8 mouse cellular contexts compared by ENCODE assay signal in the genomic region with DNA sequence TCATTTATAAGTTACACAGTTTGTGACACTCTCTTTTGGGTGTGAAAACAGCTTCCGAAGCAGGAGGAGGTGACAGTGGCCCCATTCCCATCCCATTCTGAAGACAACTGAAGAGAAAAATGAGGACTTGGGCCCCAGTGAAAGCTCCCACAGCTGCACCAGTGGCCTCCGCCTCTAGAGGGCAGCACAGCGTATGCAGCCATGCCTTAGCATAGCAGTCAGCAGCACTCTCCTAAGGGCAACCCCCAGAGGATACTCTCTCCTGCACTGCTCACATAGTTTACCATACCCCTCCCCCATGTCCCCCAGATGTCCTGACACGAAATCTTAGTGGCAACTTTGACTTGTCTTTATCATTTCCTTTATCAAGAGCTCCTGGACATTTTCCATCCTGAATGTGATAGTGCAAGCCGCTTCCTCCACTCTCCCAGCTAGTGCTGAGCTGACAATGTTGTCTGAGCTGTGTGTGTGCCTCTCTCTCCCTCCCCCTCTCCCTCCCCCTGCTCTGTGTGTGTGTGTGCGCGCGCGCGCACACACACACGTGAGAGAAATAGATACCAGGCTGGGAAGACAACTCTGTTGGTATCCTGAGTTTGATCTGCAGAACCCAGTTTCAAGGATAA. TPM values are rescaled to one million over a fixed set of nuclear protein-coding genes. Genes with fewer than 3 reads are reported as not detected.
DNase-seq lines count a peak whose midpoint lies in the region; ATAC-seq and TF ChIP-seq lines count a peak whose summit lies in the region.

No protein-coding gene starts in this region.

- no peak for TF ChIP-seq POLR2A in bone marrow macrophage, adult 2 months (IDR thresholded peaks at IDR 0.05; ENCODE audit: borderline replicate concordance, low read depth, low read length)
- no peak for TF ChIP-seq POLR2A in liver, adult 2 months (IDR thresholded peaks at IDR 0.05; ENCODE audit: extremely low read depth, insufficient read depth, low read length)

- no peaks in the 10 kb centered on the region for H3K36me3 ChIP-seq in heart, embryonic 12.5 days
- no peaks in the 10 kb centered on the region for H3K36me3 ChIP-seq in kidney, embryonic 16.5 days (ENCODE audit: insufficient read depth, low read length)
- H3K36me3 ChIP-seq in liver, adult 2 months (ENCODE audit: control insufficient read depth, insufficient read depth, low read length): no peaks in the 10 kb centered on the region
- peaks cover 4% of the 10 kb centered on the region; the same call in 1 of the 2 replicates for H3K36me3 ChIP-seq in splenic B cell, adult 2 months (ENCODE audit: control insufficient read depth, insufficient read depth, low read length, poor library complexity, severe bottlenecking)

- H3K4me2 ChIP-seq in heart, embryonic 12.5 days: peak overlapping the region; percentile 34
- 0 out of 2 replicates have a peak overlapping the region, but pooled peaks have one; percentile 23 for H3K4me2 ChIP-seq in kidney, embryonic 16.5 days (replicated peaks; ENCODE audit: low read depth, low read length)

- H3K4me1 ChIP-seq in bone marrow macrophage, adult 2 months (ENCODE audit: control insufficient read depth, insufficient read depth, low read length): 0 out of 2 replicates have a peak, but pooled peaks cover 3% of the 10 kb centered on the region
- no peaks in the 10 kb centered on the region for H3K4me1 ChIP-seq in heart, embryonic 12.5 days (replicated peaks)
- H3K4me1 ChIP-seq in kidney, embryonic 16.5 days (ENCODE audit: insufficient read depth, low read length): no peaks in the 10 kb centered on the region; the same call in 1 of the 2 replicates
- H3K4me1 ChIP-seq in liver, adult 2 months (ENCODE audit: control insufficient read depth, insufficient read depth, low read length): no peaks in the 10 kb centered on the region

- H3K9me3 ChIP-seq in heart, embryonic 12.5 days (replicated peaks): 0 out of 2 replicates have a peak, but pooled peaks cover under 1% of the 10 kb centered on the region
- no peaks in the 10 kb centered on the region for H3K9me3 ChIP-seq in kidney, embryonic 16.5 days (ENCODE audit: low read length)

- H3K4me3 ChIP-seq in bone marrow macrophage, adult 2 months (ENCODE audit: insufficient read depth, low read length): no peak overlapping the region
- H3K4me3 ChIP-seq in heart, embryonic 12.5 days: no peak overlapping the region
- no peak overlapping the region for H3K4me3 ChIP-seq in kidney, embryonic 16.5 days (ENCODE audit: low read length)
- H3K4me3 ChIP-seq in liver, adult 2 months (ENCODE audit: insufficient read depth, low read depth, low read length): no peak overlapping the region

- no peak overlapping the region for H3K27ac ChIP-seq in bone marrow macrophage, adult 2 months (ENCODE audit: insufficient read depth, low read depth, low read length)
- no peak overlapping the region for H3K27ac ChIP-seq in heart, embryonic 12.5 days (ENCODE audit: poor library complexity, severe bottlenecking)
- H3K27ac ChIP-seq in kidney, embryonic 16.5 days (ENCODE audit: low read length): no peak overlapping the region
- H3K27ac ChIP-seq in liver, adult 2 months (replicated peaks; ENCODE audit: insufficient read depth, low read depth, low read length): no peak overlapping the region

- no peak overlapping the region for H3K9ac ChIP-seq in heart, embryonic 12.5 days
- 0 out of 2 replicates have a peak overlapping the region, but pooled peaks have one; percentile 6 for H3K9ac ChIP-seq in kidney, embryonic 16.5 days (replicated peaks; ENCODE audit: low read length)
- H3K9ac ChIP-seq in liver, adult 2 months (ENCODE audit: low read depth, low read length): no peak overlapping the region

- H3K79me2 ChIP-seq in liver, adult 2 months (ENCODE audit: control insufficient read depth, insufficient read depth, low read length): no peaks in the 10 kb centered on the region

- H3K27me3 ChIP-seq in heart, embryonic 12.5 days (replicated peaks): no peaks in the 10 kb centered on the region
- H3K27me3 ChIP-seq in kidney, embryonic 16.5 days (ENCODE audit: insufficient read depth, low read length): no peaks in the 10 kb centered on the region
- H3K27me3 ChIP-seq in liver, adult 2 months (ENCODE audit: control insufficient read depth, insufficient read depth, low read length): no peaks in the 10 kb centered on the region
- H3K27me3 ChIP-seq in splenic B cell, adult 2 months (ENCODE audit: control insufficient read depth, insufficient read depth, low read length, poor library complexity, severe bottlenecking): no peaks in the 10 kb centered on the region

- 9% methylated on average over 11 of the region's 11 CpGs for WGBS in heart, embryonic 12.5 days
- WGBS in kidney, embryonic 16.5 days: 16% methylated on average over 11 of the region's 11 CpGs
- 22% methylated on average over 11 of the region's 11 CpGs for WGBS in liver, adult 2 months

- peak; percentile 69; the same call in 1 of the 2 replicates for ATAC-seq in erythroblast, adult 5-6 weeks (replicated peaks; ENCODE audit: low FRiP score, poor library complexity, severe bottlenecking)
- peak; percentile 89 for ATAC-seq in heart, embryonic 12.5 days (ENCODE audit: insufficient number of reproducible peaks, low FRiP score)
- peak; percentile 97 for ATAC-seq in kidney, embryonic 16.5 days (ENCODE audit: low FRiP score, low TSS enrichment)

- peak; percentile 96 for TF ChIP-seq CTCF in bone marrow macrophage, adult 2 months (IDR thresholded peaks at IDR 0.05; ENCODE audit: low read depth, low read length)
- peak; percentile 99 for TF ChIP-seq CTCF in liver, adult 2 months (IDR thresholded peaks at IDR 0.05; ENCODE audit: low read depth, low read length)

- DNase-seq in B cell, adult 2 months: peak; percentile 86
- DNase-seq in liver, adult 2 months (ENCODE audit: extremely low read depth, low read depth, low spot score): peak; percentile 45
- DNase-seq in naive thymus-derived CD4-positive, alpha-beta T cell, adult 2 months (ENCODE audit: low read depth): peak; percentile 88
- DNase-seq in splenic B cell, adult 2 months (ENCODE audit: low read depth, low spot score): peak; percentile 85

RNA-seq across cellular contexts. Expression of a gene that starts 4.4 kb away (rescaled TPM):
- not detected in 2 replicates for polyA plus RNA-seq in bone marrow macrophage, adult 2 months (2012; ENCODE audit: insufficient read depth, insufficient read length, missing spikeins)
- total RNA-seq in erythroblast, adult 5-6 weeks (2015; ENCODE audit: low replicate concordance): 0.63 TPM in 1 of 2 replicates, not detected in the other
- not detected in 2 replicates for total RNA-seq in erythroblast, adult 5-6 weeks (2017; ENCODE audit: low replicate concordance)
- 0.22 TPM in 1 of 2 replicates, not detected in the other for polyA plus RNA-seq in heart, embryonic 12.5 days (2016; fragmentation: Nextera tagmentation; extraction: Ambion mirVana)
- not detected in 2 replicates for polyA plus RNA-seq in kidney, embryonic 16.5 days (2015; fragmentation: Nextera tagmentation; extraction: Ambion mirVana)
- not detected in 2 replicates for total RNA-seq in liver, adult 2 months (2014; rRNA removed)
- polyA plus RNA-seq in liver, adult 2 months (2012; rRNA removed): not detected in 2 replicates

RNA-seq across cellular contexts. Expression of a gene that starts 13.8 kb away (rescaled TPM):
- not detected in 2 replicates for polyA plus RNA-seq in bone marrow macrophage, adult 2 months (2012; ENCODE audit: insufficient read depth, insufficient read length, missing spikeins)
- total RNA-seq in erythroblast, adult 5-6 weeks (2015; ENCODE audit: low replicate concordance): 157 and 163 TPM in 2 replicates
- total RNA-seq in erythroblast, adult 5-6 weeks (2017; ENCODE audit: low replicate concordance): 21.2 and 38.3 TPM in 2 replicates
- 0.27 TPM in 1 of 2 replicates, not detected in the other for polyA plus RNA-seq in heart, embryonic 12.5 days (2016; fragmentation: Nextera tagmentation; extraction: Ambion mirVana)
- polyA plus RNA-seq in kidney, embryonic 16.5 days (2015; fragmentation: Nextera tagmentation; extraction: Ambion mirVana): 0.92 TPM in 1 of 2 replicates, not detected in the other
- 0.81 and 1.1 TPM in 2 replicates for total RNA-seq in liver, adult 2 months (2014; rRNA removed)
- polyA plus RNA-seq in liver, adult 2 months (2012; rRNA removed): 1.7 and 2.5 TPM in 2 replicates

RNA-seq across cellular contexts. Expression of a gene that starts 15.1 kb away (rescaled TPM):
- not detected in 2 replicates for polyA plus RNA-seq in bone marrow macrophage, adult 2 months (2012; ENCODE audit: insufficient read depth, insufficient read length, missing spikeins)
- 7.7 and 37.9 TPM in 2 replicates for total RNA-seq in erythroblast, adult 5-6 weeks (2015; ENCODE audit: low replicate concordance)
- total RNA-seq in erythroblast, adult 5-6 weeks (2017; ENCODE audit: low replicate concordance): 5.2 and 10.9 TPM in 2 replicates
- not detected in 2 replicates for polyA plus RNA-seq in heart, embryonic 12.5 days (2016; fragmentation: Nextera tagmentation; extraction: Ambion mirVana)
- 1.6 and 2.4 TPM in 2 replicates for polyA plus RNA-seq in kidney, embryonic 16.5 days (2015; fragmentation: Nextera tagmentation; extraction: Ambion mirVana)
- 0.09 and 0.40 TPM in 2 replicates for total RNA-seq in liver, adult 2 months (2014; rRNA removed)
- 0.36 and 1.1 TPM in 2 replicates for polyA plus RNA-seq in liver, adult 2 months (2012; rRNA removed)

RNA-seq across cellular contexts. Expression of a gene that starts 17.5 kb away (rescaled TPM):
- not detected in 2 replicates for polyA plus RNA-seq in bone marrow macrophage, adult 2 months (2012; ENCODE audit: insufficient read depth, insufficient read length, missing spikeins)
- not detected in 2 replicates for total RNA-seq in erythroblast, adult 5-6 weeks (2015; ENCODE audit: low replicate concordance)
- not detected in 2 replicates for total RNA-seq in erythroblast, adult 5-6 weeks (2017; ENCODE audit: low replicate concordance)
- polyA plus RNA-seq in heart, embryonic 12.5 days (2016; fragmentation: Nextera tagmentation; extraction: Ambion mirVana): not detected in 2 replicates
- not detected in 2 replicates for polyA plus RNA-seq in kidney, embryonic 16.5 days (2015; fragmentation: Nextera tagmentation; extraction: Ambion mirVana)
- not detected in 2 replicates for total RNA-seq in liver, adult 2 months (2014; rRNA removed)
- polyA plus RNA-seq in liver, adult 2 months (2012; rRNA removed): 0.17 TPM in 1 of 2 replicates, not detected in the other

RNA-seq across cellular contexts. Expression of a gene that starts 20.8 kb away (rescaled TPM):
- 79.5 and 87.0 TPM in 2 replicates for polyA plus RNA-seq in bone marrow macrophage, adult 2 months (2012; ENCODE audit: insufficient read depth, insufficient read length, missing spikeins)
- 38.8 and 72.3 TPM in 2 replicates for total RNA-seq in erythroblast, adult 5-6 weeks (2015; ENCODE audit: low replicate concordance)
- total RNA-seq in erythroblast, adult 5-6 weeks (2017; ENCODE audit: low replicate concordance): 73.2 and 98.0 TPM in 2 replicates
- polyA plus RNA-seq in heart, embryonic 12.5 days (2016; fragmentation: Nextera tagmentation; extraction: Ambion mirVana): 460 and 473 TPM in 2 replicates
- 383 and 436 TPM in 2 replicates for polyA plus RNA-seq in kidney, embryonic 16.5 days (2015; fragmentation: Nextera tagmentation; extraction: Ambion mirVana)
- total RNA-seq in liver, adult 2 months (2014; rRNA removed): 473 and 572 TPM in 2 replicates
- polyA plus RNA-seq in liver, adult 2 months (2012; rRNA removed): 330 and 416 TPM in 2 replicates
